Mouse (Mus musculus) CH12.LX (cell line): ENCODE measurements around the gene Fam20b.

Experiments
- CHD1 ChIP-seq: IDR thresholded peaks from 2 replicates; pipeline ENCODE4 v1.6.1; 2012; ENCODE audit warnings: low read depth, low read length, improper control_type of control experiment, inconsistent platforms
- CHD2 ChIP-seq: IDR thresholded peaks from 2 replicates; pipeline ENCODE4 v1.6.1; 2011; ENCODE audit warnings: low read length, improper control_type of control experiment
- CTCF ChIP-seq, 2 experiments: IDR thresholded peaks in 1 of 2; conservative IDR thresholded peaks in 1 of 2; 2 replicates each; pipeline ENCODE4 v1.5.1; 2011 to 2012; ENCODE audit warnings: low read depth in 2 of 2, low read length in 2 of 2, improper control_type of control experiment in 1 of 2, inconsistent platforms in 1 of 2, mild to moderate bottlenecking in 1 of 2, moderate library complexity in 1 of 2
- E2F4 ChIP-seq: IDR thresholded peaks from 2 replicates; pipeline ENCODE4 v1.6.1; 2011; ENCODE audit warnings: low read depth, low read length, improper control_type of control experiment; ENCODE audit not compliant: insufficient replicate concordance
- EP300 ChIP-seq: IDR thresholded peaks from 2 replicates; pipeline ENCODE4 v1.6.1; 2011; ENCODE audit warnings: low read length, improper control_type of control experiment
- ETS1 ChIP-seq: conservative IDR thresholded peaks from 2 replicates; pipeline ENCODE4 v1.6.1; 2012; ENCODE audit warnings: low read depth, mild to moderate bottlenecking, inconsistent platforms, low read length, improper control_type of control experiment, moderate library complexity
- MAZ ChIP-seq: IDR thresholded peaks from 2 replicates; pipeline ENCODE4 v1.6.1; 2012; ENCODE audit warnings: low read depth, mild to moderate bottlenecking, inconsistent platforms, low read length, improper control_type of control experiment, moderate library complexity
- POLR2A ChIP-seq: IDR thresholded peaks from 2 replicates; pipeline ENCODE4 v1.6.1; 2011; ENCODE audit warnings: low read depth, mild to moderate bottlenecking, improper control_type of control experiment, low read length
- SMC3 ChIP-seq: IDR thresholded peaks from 2 replicates; pipeline ENCODE4 v1.6.1; 2011; ENCODE audit warnings: low read depth, low read length, improper control_type of control experiment
- UBTF ChIP-seq: IDR thresholded peaks from 2 replicates; pipeline ENCODE4 v1.6.1; 2012; ENCODE audit warnings: low read depth, mild to moderate bottlenecking, inconsistent platforms, low read length, improper control_type of control experiment, moderate library complexity
- USF1 ChIP-seq: IDR thresholded peaks from 2 replicates; pipeline ENCODE4 v1.6.1; 2014; ENCODE audit warnings: low read depth, mild to moderate bottlenecking, inconsistent platforms, low read length, improper control_type of control experiment

DNA sequence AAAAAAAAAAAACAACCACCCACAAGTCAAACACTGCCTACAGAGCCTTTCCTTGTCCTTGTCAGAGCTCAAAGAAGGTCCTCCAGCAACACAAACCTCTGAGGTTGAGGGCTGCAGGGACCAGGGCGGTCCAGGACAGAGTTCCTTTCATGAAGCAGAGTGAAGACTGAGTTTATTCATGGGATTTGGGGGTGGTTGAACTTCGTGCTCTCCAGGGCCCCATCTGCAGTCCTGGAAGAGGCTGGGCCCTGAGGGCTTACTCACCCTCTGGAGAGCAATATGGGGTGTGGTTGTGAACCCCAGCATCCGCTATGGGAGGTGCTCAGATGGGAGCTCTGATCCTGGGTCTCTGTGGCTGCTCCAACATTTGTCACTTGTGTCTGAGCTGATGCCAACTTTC is 15.1 kb upstream of the Fam20b start:
- TF ChIP-seq MAZ (no peak), CHD1 (no peak), ETS1 (no peak), EP300 (no peak), POLR2A (no peak), CTCF (conservative IDR thresholded peaks at IDR 0.05 in 1 of 2, IDR thresholded peaks at IDR 0.05 in 1 of 2; ENCODE audit: low read depth in 2 of 2, low read length in 2 of 2) (no peak), E2F4 (no peak), CHD2 (no peak), USF1 (no peak), UBTF (no peak), SMC3 (no peak)
